In the genomic region with DNA sequence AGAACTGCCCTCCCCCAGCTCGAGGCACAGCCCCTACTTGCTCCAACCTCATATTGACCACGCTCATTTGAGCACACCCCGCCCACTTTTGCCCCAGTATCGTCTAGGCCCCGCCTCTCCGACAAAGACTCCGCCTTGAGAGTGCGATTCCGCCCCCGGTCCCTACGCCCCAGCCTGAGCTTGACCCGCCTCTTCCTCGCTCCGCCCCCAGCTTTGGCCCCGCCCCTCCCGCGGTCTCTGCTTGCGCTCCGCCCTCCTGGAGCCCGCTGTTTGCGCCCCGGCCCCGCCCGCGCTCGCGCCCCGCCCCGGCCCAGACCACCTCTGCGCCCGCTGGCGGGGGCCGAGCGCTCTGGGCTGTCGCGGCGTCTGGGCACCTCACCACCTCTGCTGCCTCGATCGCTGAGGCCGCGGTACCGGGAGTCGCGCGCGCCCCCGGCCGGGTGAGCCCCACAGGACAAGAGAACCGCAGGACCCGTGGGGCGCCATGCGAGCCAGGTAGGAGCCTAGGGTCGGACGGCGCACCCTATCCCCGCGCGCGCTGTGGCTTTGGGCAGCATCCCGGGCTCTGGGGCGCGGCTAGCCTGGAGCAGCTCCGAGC, we compare ENCODE assay signal across 8 mouse cellular contexts. TPM values are rescaled to one million over a fixed set of nuclear protein-coding genes. Genes with fewer than 3 reads are reported as not detected.
A peak's percentile ranks its signal among the peaks of the same experiment; 100 is the strongest.
DNase-seq lines count a peak whose midpoint lies in the region; ATAC-seq and TF ChIP-seq lines count a peak whose summit lies in the region.

A gene (plus strand): TSS at position 313 of the 598 bp plus-strand sequence.

- no peaks in the 10 kb centered on the region for H3K36me3 ChIP-seq in neural tube, embryonic 15.5 days

- peak; percentile 92 for ATAC-seq in neural tube, embryonic 15.5 days (ENCODE audit: low FRiP score)

- peak within 1 kb of the TSS; percentile 91 for H3K4me3 ChIP-seq in layer of hippocampus, adult 2 months
- peak within 1 kb of the TSS; percentile 94 for H3K4me3 ChIP-seq in lung, adult 2 months (replicated peaks; ENCODE audit: extremely low read depth, low read depth, low read length)
- peak within 1 kb of the TSS; percentile 94 for H3K4me3 ChIP-seq in neural tube, embryonic 15.5 days (replicated peaks)

- H3K4me2 ChIP-seq in neural tube, embryonic 15.5 days: peak within 1 kb of the TSS; percentile 82

- WGBS in lung, adult 2 months: 2% methylated on average over 63 of the region's 63 CpGs
- WGBS in neural tube, embryonic 15.5 days: under 1% methylated on average over 63 of the region's 63 CpGs

- H3K9me3 ChIP-seq in neural tube, embryonic 15.5 days (replicated peaks): no peaks in the 10 kb centered on the region

- TF ChIP-seq POLR2A in lung, adult 2 months (IDR thresholded peaks at IDR 0.05; ENCODE audit: borderline replicate concordance, extremely low read depth, low read depth, low read length): peak; percentile 45; the same call in 1 of the 2 replicates

- peak; percentile 100 for DNase-seq in Muller cell, postnatal 12 days (ENCODE audit: inconsistent ontology term)
- peak; percentile 90 for DNase-seq in cerebellum, adult 9-10 months
- DNase-seq in forelimb bud, embryonic 11.5 days (ENCODE audit: low read depth, low spot score): peak; percentile 98
- peak; percentile 100 for DNase-seq in heart, postnatal 4 days
- peak; percentile 94 to 97 for DNase-seq in layer of hippocampus, adult 2 months (ENCODE audit: low spot score in 2 of 2)
- peak; percentile 99 for DNase-seq in lung, adult 2 months
- DNase-seq in testis, postnatal 10 days (ENCODE audit: low spot score): peak; percentile 100

- H3K27ac ChIP-seq in layer of hippocampus, adult 2 months: peak within 1 kb of the TSS; percentile 93
- peak within 1 kb of the TSS; percentile 87 for H3K27ac ChIP-seq in neural tube, embryonic 15.5 days (replicated peaks)

- no peaks in the 10 kb centered on the region for H3K27me3 ChIP-seq in neural tube, embryonic 15.5 days (replicated peaks)

- peak within 1 kb of the TSS; percentile 85 for H3K9ac ChIP-seq in neural tube, embryonic 15.5 days (replicated peaks)

- peaks cover 13% of the 10 kb centered on the region for H3K4me1 ChIP-seq in lung, adult 2 months (ENCODE audit: control insufficient read depth, insufficient read depth, low read length)
- H3K4me1 ChIP-seq in neural tube, embryonic 15.5 days: peaks cover 46% of the 10 kb centered on the region

- peak; percentile 8; the same call in 1 of the 2 replicates for TF ChIP-seq CTCF in layer of hippocampus, adult 2 months (conservative IDR thresholded peaks at IDR 0.05)
- TF ChIP-seq CTCF in lung, adult 2 months (IDR thresholded peaks at IDR 0.05; ENCODE audit: insufficient read depth, low read length): no peak

RNA-seq across cellular contexts. Expression of the gene that starts here (rescaled TPM):
- total RNA-seq in heart, postnatal 4 days (2021): 10 to 100 TPM; 43.5 to 45.3 TPM
- 10 to 100 TPM; 21.9 to 24.8 TPM for total RNA-seq in layer of hippocampus, adult 2 months (2021)
- 33.9 and 40.2 TPM in 2 replicates for polyA plus RNA-seq in lung, adult 2 months (2012; rRNA removed)
- polyA plus RNA-seq in neural tube, embryonic 15.5 days (2015; fragmentation: Nextera tagmentation; extraction: Ambion mirVana): 14.2 and 14.4 TPM in 2 replicates

Comparison
In these comparisons a context has a peak if more than half of its experiments do, and no peak if none do; other contexts are left out.
1. Peak in every context shown above with its lines: DNase-seq, ATAC-seq, H3K4me3 ChIP-seq and H3K27ac ChIP-seq.